Mouse (Mus musculus): ENCODE results near the gene Lsmem1.

Lsmem1 gene

GRCm38 (mm10) chr12:40146510-40146909 lies 52.8 kb downstream of the Lsmem1 start:
- no peak for DNase-seq (ENCODE audit: low spot score in 2 of 2)

GRCm38 (mm10) chr12:40140706-40141105 lies 58.6 kb downstream of the Lsmem1 start:
- DNase-seq (ENCODE audit: low spot score in 2 of 2): no peak

- no peak for DNase-seq (ENCODE audit: low spot score in 2 of 2)
These were observed 59.6 kb downstream of the Lsmem1 start for GRCm38 (mm10) chr12:40139484-40140245.

GRCm38 (mm10) chr12:40134529-40134928 lies 64.8 kb downstream of the Lsmem1 start:
- no peak for DNase-seq (ENCODE audit: low spot score in 2 of 2)

GRCm38 (mm10) chr12:40133573-40134271 lies 65.6 kb downstream of the Lsmem1 start, which contains the start of gene Scin:
Gene Scin, minus strand, starts transcription at chr12:40134228.
- no peak for DNase-seq (ENCODE audit: low spot score in 2 of 2)

GRCm38 (mm10) chr12:40133194-40133572 lies 66.1 kb downstream of the Lsmem1 start:
- no peak for DNase-seq (ENCODE audit: low spot score in 2 of 2)
